18 mouse cellular contexts compared by ENCODE assay signal in genomic region chr7:84159414-84159813, GRCm38 (mm10).
"Had no signal": no experiment of that assay in that cellular context is flagged by ENCODE, and none has a peak within 500 bp of the region (broad histone marks: within the 10 kb centered on the region; RNA-seq: fewer than 3 reads in every experiment).

No protein-coding gene starts in this region.

- H3K9ac ChIP-seq: liver, postnatal 0 days; lung, embryonic 15.5 days; midbrain, embryonic 13.5 days; midbrain, embryonic 15.5 days; neural tube, embryonic 13.5 days; neural tube, embryonic 15.5 days had no signal

- DNase-seq: liver, postnatal 0 days; lung, adult 2 months; lung, postnatal 4 days; retina, postnatal 1 day; right cerebral cortex, adult 18-20 months; right cerebral cortex, postnatal 25 days; right cerebral cortex, postnatal 4 days; spleen, adult 18-20 months; thymus, adult 18-20 months; thymus, postnatal 14 days; thymus, postnatal 36 days had no signal

- H3K36me3 ChIP-seq: lung, embryonic 15.5 days; midbrain, embryonic 13.5 days; midbrain, embryonic 15.5 days; neural tube, embryonic 13.5 days; neural tube, embryonic 15.5 days had no signal

- H3K27me3 ChIP-seq: lung, embryonic 15.5 days; midbrain, embryonic 13.5 days; midbrain, embryonic 15.5 days; neural tube, embryonic 13.5 days; neural tube, embryonic 15.5 days had no signal

- H3K4me1 ChIP-seq: lung, embryonic 15.5 days; midbrain, embryonic 13.5 days; midbrain, embryonic 15.5 days; neural tube, embryonic 13.5 days; neural tube, embryonic 15.5 days had no signal

- H3K9me3 ChIP-seq: lung, embryonic 15.5 days; midbrain, embryonic 13.5 days; midbrain, embryonic 15.5 days; neural tube, embryonic 13.5 days; neural tube, embryonic 15.5 days had no signal

- ATAC-seq: liver, postnatal 0 days; lung, postnatal 0 days; midbrain, embryonic 13.5 days; midbrain, embryonic 15.5 days had no signal

- H3K4me2 ChIP-seq: lung, embryonic 15.5 days; midbrain, embryonic 11.5 days; midbrain, embryonic 13.5 days; midbrain, embryonic 15.5 days; neural tube, embryonic 13.5 days; neural tube, embryonic 15.5 days had no signal

- H3K27ac ChIP-seq: lung, embryonic 15.5 days; midbrain, embryonic 13.5 days; midbrain, embryonic 15.5 days; neural tube, embryonic 13.5 days; neural tube, embryonic 15.5 days had no signal

- H3K4me3 ChIP-seq: lung, embryonic 15.5 days; midbrain, embryonic 13.5 days; midbrain, embryonic 15.5 days; neural tube, embryonic 13.5 days; neural tube, embryonic 15.5 days had no signal
